Mouse (Mus musculus) inflammation-experienced regulatory T-cells, adult 6 months (primary cell): ENCODE measurements at regions not wholly inside any gene's neighbourhood (a gene's known extent, or its start where the extent isn't known, plus 50 kb on each side); places are given as distances from the start of the nearest gene placed in this dataset.

Source experiments
- ATAC-seq: one replicate; pipeline ENCODE4 v1.8.0; 2017

- peak; percentile 66 for ATAC-seq
Measured at GRCm38 (mm10) chr8:56476158-56476557, 74.7 kb downstream of the Cep44 start.

DNA sequence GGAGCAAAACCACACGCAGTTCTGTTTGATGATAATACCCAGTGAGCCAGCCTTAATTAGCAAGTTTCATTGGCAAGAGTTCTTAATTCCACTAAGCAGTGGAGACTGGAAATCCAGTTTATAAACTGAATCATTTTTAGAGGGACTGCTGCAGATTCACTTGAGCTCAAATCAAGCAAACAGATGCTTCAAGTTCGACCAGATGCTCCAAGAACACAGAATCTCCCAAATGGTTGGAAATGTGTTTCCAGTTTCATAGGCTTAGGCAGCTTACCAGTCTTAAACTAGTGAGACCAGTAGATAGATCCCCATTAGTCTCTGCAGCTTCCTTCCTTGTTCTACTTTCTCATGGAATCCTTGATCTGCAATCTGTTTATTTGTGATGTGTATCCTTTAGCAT lies 75.7 kb downstream of the Cep44 start:
- no peak for ATAC-seq

DNA sequence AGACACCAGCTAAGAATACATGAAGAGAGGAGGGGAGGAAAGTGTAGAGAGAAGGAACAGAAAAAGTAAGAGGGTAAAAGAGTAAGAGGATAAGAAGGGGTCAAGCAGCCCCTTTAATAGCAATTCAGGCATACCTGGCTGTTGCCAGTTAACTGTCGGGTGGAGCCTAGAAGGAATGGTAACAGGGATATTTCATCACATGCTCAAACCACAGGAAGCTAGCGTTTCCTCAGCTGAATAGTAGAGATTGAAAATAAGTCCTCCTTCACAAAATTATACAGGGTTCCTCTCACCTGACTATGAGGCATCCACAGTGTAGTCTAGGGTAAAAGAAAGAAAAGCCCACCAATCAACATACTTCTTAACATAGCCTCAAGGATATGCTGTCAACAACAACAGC lies 76.5 kb downstream of the Cep44 start:
- ATAC-seq, result no peak

GRCm38 (mm10) chr8:56465091-56465490 lies 85.8 kb downstream of the Cep44 start:
- no peak for ATAC-seq

- no peak for ATAC-seq
Measured at GRCm38 (mm10) chr8:56450982-56451381, 99.9 kb downstream of the Cep44 start.

DNA sequence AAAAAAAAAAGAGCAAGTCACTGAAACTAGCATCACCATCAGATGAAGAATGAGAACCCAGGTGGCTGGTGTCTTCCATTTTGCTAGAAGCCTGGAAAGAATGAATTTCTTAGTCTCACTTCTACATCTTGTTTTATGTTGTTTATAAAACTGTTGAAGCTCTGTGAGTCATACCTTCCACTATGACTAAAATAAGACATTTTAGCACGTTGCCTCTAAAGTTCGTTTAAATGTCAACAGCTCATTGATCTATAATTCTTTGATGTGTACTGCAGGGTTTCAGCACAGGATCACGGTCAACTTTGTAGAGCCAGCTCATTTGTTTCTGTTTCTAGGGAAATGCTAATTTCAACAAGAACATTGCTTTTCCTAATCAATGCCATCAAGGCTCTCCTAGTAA lies 107.2 kb downstream of the Cep44 start:
- ATAC-seq, result peak; percentile 92

- no peak for ATAC-seq
Measured at GRCm38 (mm10) chr8:56439417-56439816, 111.4 kb downstream of the Cep44 start.

DNA sequence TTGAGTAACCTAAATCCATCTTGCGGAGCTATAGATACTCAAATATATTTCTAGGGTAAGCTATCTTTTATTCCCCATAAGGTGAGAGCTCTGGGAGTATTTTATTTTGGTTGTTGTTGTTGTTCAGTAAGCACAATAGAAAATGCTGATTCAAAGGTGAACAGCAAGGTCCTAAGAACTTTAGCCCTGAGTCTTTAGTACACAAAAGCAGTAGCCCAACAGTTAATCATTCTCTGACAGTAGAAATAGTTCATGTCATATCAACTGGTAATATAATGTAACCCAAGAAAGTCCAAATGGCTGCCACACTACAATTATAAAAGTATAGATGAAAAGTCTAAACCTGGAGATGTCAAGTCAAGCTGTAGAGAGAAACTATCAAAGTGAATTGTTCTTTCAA lies 116.0 kb downstream of the Cep44 start:
- ATAC-seq, result no peak

DNA sequence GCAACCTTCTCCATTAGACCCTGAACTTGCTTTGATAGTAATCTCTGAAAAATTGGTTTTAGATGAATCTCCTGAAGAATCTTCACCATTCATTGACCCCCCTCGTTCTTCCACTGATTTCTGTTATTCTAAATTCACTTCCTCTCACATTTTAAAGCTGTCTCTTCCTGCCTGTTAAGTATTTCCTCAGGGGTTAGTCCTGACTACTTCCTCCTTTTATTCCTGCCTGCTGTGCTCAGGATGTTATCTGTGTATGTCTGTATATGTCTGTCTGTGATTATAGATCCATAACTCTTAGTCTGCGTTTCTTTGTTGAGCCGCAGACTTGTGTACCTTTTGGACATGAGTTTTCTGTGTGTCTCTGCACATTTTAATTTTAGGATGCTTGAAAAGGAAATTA lies 117.6 kb downstream of the Hpgd start:
- no peak for ATAC-seq

- no peak for ATAC-seq
Measured at GRCm38 (mm10) chr8:56410412-56410811, 116.0 kb downstream of the Hpgd start.

DNA sequence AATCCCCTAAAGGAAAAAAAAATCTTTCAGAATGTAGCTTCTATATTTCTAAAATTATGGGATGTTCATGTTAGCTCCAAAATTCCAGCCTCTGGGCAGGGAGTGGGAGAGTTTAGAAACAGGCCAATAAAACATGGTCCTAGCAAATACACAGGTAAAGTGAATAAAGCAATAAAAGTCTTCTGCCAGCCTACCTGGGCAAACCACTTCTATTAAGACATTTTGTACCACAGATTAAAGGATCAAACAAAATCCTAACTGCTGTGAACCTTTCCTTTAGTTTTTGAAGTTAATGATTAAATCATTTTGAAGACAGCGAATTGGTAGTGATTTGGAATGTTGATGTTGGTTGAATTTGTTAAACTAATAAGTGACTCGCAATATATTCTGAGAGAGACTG lies 112.9 kb downstream of the Hpgd start:
- no peak for ATAC-seq

- ATAC-seq, result no peak
Measured at GRCm38 (mm10) chr8:56406317-56406716, 111.9 kb downstream of the Hpgd start.

GRCm38 (mm10) chr8:56397611-56398010 lies 103.2 kb downstream of the Hpgd start:
- peak; percentile 60 for ATAC-seq

- peak; percentile 14 for ATAC-seq
Measured at GRCm38 (mm10) chr8:56396352-56396751, 102.0 kb downstream of the Hpgd start.

GRCm38 (mm10) chr8:56392626-56393025 lies 98.2 kb downstream of the Hpgd start:
- no peak for ATAC-seq

DNA sequence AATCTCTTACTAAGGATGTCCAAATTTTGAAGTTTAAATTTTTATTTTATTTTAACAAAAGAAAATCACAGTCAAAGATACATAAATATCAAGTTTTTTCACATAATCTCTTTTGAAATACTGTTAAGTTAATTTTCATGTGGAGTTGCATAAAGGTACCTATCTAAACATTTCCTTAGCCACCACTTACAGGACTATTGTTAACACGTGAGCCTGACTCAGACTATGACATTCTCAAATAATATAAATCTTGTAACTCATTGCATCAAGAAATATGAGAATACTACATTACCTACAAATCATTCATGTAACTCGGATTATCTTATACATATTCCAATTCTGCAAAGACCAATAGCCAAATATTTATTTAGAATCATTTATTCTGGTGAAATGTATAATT lies 97.8 kb downstream of the Hpgd start:
- no peak for ATAC-seq
